In the genomic region with DNA sequence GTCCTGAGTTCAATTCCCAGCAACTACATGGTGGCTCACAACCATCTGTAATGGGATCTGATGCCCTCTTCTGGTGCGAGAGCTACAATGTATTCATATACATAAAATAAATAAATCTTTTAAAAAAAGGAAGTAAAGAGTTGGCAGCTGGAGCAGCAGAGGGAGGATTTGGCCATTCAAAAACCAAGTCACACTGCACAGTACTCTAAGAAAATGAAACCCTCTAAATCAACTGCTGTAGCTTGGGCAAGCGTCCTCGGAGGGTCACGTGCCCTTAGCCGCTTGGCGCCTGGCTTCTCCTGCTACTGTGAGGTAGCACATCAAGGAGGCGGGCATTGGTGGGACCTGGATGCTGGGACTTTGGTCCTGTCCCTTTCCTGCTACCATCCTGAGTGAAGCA, we compare ENCODE assay signal across 18 mouse cellular contexts.
"Had no signal": no experiment of that assay in that cellular context is flagged by ENCODE, and none has a peak within 500 bp of the region (broad histone marks: within the 10 kb centered on the region; RNA-seq: fewer than 3 reads in every experiment).

No protein-coding gene starts in this region.

- ATAC-seq: midbrain, embryonic 13.5 days; midbrain, embryonic 16.5 days had no signal

- H3K4me3 ChIP-seq: limb, embryonic 10.5 days; limb, embryonic 13.5 days; liver, embryonic 13.5 days; midbrain, embryonic 13.5 days; myocyte; neural tube, embryonic 13.5 days; stomach, embryonic 15.5 days had no signal

- H3K27ac ChIP-seq: limb, embryonic 10.5 days; limb, embryonic 13.5 days; liver, embryonic 13.5 days; macrophage; midbrain, embryonic 13.5 days; neural tube, embryonic 13.5 days; stomach, embryonic 15.5 days had no signal

- H3K9ac ChIP-seq: limb, embryonic 13.5 days; liver, embryonic 13.5 days; midbrain, embryonic 13.5 days; neural tube, embryonic 13.5 days; stomach, embryonic 15.5 days had no signal

- DNase-seq: kidney, adult 18-20 months; kidney, adult 9 months; kidney, postnatal 14 days; kidney, postnatal 4 days; liver; liver, embryonic 13.5 days; lung, adult 2 months; lung, postnatal 14 days; retina, postnatal 1 day; thymus, postnatal 25 days had no signal

- H3K4me2 ChIP-seq: limb, embryonic 13.5 days; liver, embryonic 13.5 days; midbrain, embryonic 13.5 days; neural tube, embryonic 13.5 days; stomach, embryonic 15.5 days had no signal

- H3K4me1 ChIP-seq: limb, embryonic 10.5 days; limb, embryonic 13.5 days; midbrain, embryonic 13.5 days; stomach, embryonic 15.5 days had no signal

- H3K27me3 ChIP-seq: limb, embryonic 13.5 days; liver, embryonic 13.5 days; midbrain, embryonic 13.5 days; neural tube, embryonic 13.5 days; stomach, embryonic 15.5 days had no signal

- H3K9me3 ChIP-seq: limb, embryonic 10.5 days; limb, embryonic 13.5 days; liver, embryonic 13.5 days; midbrain, embryonic 13.5 days; neural tube, embryonic 13.5 days; stomach, embryonic 15.5 days had no signal
